Mouse (Mus musculus) liver, adult 2 months (tissue): ENCODE results near the gene Sos2.

ENCODE experiments used
- CTCF ChIP-seq: fragments of 200-500 bp; IDR thresholded peaks from 2 replicates; pipeline ENCODE4 v1.5.1; 2011; ENCODE audit warnings: low read depth, low read length, control low read depth
- POLR2A ChIP-seq: fragments of 200-500 bp; IDR thresholded peaks from 2 replicates; pipeline ENCODE4 v1.6.1; 2011; ENCODE audit warnings: low read length, control low read depth; ENCODE audit not compliant: insufficient read depth; ENCODE audit errors: extremely low read depth

DNA sequence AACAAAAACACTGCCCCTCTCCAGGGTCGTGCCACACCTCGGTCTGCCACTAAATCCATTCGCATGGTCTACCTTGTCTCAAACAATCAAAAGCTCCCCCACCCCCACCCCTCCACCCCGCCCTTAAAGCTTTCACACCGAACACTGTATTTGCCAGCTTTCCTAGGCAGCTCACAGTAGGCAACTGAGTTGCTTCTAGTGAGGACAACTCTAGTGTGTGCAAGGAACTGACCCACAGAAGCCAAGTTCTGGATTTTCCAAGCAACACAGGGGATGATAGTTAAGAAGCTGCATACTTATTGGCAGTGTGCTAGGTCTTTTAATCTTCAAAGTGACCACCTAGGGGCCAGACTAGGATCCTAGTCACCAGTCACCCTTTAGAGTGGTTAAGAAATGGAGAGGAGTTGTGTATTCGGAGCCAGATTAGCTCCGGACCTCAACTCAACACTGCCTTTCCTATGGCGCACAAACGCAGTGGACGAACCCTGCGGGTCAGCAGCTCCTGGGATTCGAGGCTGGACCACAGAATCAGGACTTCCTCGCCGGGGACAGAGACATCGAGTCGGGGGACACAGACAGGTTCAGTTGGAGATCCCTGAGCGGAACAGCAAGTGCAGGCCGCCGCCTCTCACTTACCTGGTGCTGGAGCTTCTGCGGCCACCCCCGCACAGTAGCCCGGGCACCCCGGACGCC is 42.5 kb upstream of the Sos2 start:
- TF ChIP-seq CTCF (no peak), POLR2A (no peak)
